Mouse (Mus musculus) layer of hippocampus, postnatal 25 days (tissue): Measurements from ENCODE around the gene Tlcd2. TPM values are rescaled to one million over a fixed set of nuclear protein-coding genes. Genes with fewer than 3 reads are reported as not detected.
"Not testable (repeated sequence)": the region's sequence is repeated elsewhere in the genome, so short reads cannot be mapped to it uniquely, and the experiment has no call there.

Experiments used
- DNase-seq, 2 experiments: peaks; one replicate each; pipeline ENCODE4 v3.0.0; 2022; ENCODE audit warnings: mixed read lengths in 2 of 2, low spot score in 1 of 2; ENCODE audit errors: extremely low spot score in 1 of 2
- total RNA-seq, 2 experiments: library from RNA; stranded (reverse); gene quantifications; 2 replicates each; pipeline ENCODE4 v1.2.3; 2021

The Tlcd2 gene
- total RNA-seq, 2 experiments from 2014 or later: 0.59 to 0.87 TPM

GRCm38 (mm10) chr11:75448575-75448974 lies 12.9 kb upstream of the Tlcd2 start:
- no peak for DNase-seq

- no peak for DNase-seq
Observed at GRCm38 (mm10) chr11:75449695-75450094, 11.8 kb upstream of the Tlcd2 start.

- no peak for DNase-seq
Observed at GRCm38 (mm10) chr11:75450304-75450908, 11.1 kb upstream of the Tlcd2 start.

- no peak for DNase-seq
Observed at GRCm38 (mm10) chr11:75450936-75451335, 10.6 kb upstream of the Tlcd2 start.

DNA sequence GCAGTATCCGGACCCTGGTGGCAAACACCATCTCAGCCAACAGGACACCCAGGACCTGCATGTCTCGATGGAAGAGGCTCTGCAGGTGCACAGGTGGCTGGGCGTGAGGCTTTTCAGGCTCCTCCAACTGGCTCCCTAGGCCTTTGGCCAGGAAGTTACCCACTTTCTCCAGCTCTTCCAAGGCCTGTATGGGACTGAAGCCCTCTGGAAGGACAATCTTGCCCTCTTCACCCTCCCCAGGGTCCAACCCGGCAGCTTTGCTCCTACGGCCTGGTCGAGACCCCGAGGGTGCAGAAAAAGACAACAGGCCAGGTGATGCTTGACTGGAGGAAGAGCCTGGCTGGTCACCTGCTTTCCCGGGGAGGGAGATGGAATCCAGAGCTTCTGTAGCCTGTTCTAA lies 9.4 kb upstream of the Tlcd2 start:
- no peak for DNase-seq

- no peak for DNase-seq
Observed at GRCm38 (mm10) chr11:75452812-75453557, 8.5 kb upstream of the Tlcd2 start.

GRCm38 (mm10) chr11:75453991-75454930 lies 7.3 kb upstream of the Tlcd2 start, which contains the start of gene Wdr81:
Gene Wdr81 (minus strand): TSS chr11:75454717.
- peak; percentile 69 to 78 for DNase-seq

DNA sequence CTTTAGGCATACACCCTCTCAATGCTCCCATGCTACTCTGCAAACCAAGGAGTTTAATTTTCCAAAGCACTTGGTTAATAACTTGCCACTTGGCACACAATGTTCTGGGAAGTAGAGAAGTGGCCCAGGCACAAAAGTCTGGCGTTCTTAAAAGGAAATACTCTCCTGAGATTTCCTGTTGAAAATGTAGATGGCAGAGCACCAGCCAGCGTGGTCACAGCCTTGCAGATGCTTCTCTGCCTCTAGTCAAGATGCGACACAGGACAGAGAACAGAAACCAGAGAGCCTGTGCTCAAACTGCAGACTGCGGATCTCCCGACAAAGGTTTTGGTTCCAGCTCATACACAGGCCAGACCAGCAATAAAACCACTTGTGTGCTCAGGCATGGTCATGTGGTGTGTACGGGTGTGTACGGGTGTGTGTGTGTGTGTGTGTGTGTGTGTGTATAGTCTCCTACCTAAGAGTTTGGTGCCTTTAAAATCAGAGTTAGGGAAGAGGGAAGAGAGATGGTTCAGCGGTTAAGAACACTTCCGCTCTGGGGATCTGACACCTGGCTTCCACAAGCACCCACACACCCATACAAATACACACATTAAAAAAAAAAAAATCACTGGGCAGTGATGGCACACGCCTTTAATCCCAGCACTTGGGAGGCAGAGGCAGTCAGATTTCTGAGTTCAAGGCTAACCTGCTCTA lies 6.3 kb upstream of the Tlcd2 start:
- no peak for DNase-seq

DNA sequence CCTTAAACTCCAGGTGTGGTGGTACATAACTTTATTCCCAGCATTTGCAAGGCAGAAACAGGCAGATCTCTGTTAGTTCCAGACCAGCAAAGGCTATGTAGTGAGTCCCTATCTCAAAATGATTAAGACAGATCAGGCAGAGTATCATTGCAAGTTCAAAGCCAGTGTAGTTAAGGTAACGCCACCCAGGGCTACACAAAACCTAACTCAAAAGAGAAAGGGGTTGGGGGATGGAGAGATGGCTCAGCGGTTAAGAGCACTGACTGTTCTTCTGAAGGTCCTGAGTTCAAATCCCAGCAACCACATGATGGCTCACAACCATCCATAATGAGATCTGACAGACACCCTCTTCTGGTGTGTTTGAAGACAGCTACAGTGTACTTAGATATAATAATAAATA lies 5.5 kb upstream of the Tlcd2 start:
- DNase-seq: not testable (repeated sequence)

GRCm38 (mm10) chr11:75456440-75456871 lies 5.1 kb upstream of the Tlcd2 start:
- no peak for DNase-seq

- DNase-seq: peak in 1 of 2 experiments; percentile 41
Observed at GRCm38 (mm10) chr11:75458169-75458568, 3.3 kb upstream of the Tlcd2 start.

DNA sequence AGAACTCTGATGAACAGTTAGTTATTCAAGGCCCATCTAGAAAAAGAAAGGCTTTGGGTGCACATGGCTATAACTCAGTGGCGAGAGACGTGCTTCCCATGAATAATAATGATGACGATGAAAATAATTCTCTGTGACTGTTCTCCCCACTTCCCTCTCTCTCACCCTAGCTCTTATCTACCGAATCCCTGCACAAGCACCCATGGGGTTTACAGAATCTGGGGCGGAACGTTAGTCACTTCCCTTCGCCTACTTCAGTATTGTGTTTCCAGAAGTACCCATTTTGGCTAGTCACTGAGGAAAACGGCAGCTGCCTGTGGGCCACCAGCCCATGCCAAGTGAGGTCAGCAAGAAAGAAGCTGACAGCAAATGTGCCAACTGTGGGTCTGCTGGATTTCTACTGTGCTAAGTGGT lies 2.9 kb upstream of the Tlcd2 start:
- DNase-seq: no peak

DNA sequence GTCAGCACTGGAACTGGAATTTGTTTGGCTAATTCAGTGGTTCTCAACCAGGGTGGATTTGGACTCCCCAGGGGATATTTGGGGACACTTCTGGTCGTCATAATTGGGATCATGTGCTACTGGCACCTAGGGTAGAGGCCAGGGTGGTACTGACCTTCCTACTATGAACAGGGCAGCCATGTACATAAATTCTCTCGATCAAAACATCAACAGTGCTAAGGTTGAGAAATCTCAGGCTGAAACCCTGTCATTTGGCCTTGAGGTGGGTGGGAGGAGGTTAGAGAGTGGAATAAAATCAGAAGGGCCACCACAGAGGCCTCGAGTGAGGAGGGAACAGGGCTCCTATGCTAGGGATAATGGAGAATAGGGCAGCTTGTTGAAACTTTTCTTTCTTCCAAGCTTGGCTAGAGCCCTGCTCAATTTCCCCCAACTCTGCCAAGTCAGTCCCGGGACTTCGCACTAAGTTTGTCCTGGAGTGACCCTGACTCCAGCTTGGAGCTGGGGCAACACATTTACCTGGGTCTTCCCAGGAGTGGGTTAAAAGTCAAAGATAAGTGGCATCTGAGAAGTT lies 2.3 kb upstream of the Tlcd2 start:
- no peak for DNase-seq

- no peak for DNase-seq
Observed at GRCm38 (mm10) chr11:75459751-75460102, 1.8 kb upstream of the Tlcd2 start.

DNA sequence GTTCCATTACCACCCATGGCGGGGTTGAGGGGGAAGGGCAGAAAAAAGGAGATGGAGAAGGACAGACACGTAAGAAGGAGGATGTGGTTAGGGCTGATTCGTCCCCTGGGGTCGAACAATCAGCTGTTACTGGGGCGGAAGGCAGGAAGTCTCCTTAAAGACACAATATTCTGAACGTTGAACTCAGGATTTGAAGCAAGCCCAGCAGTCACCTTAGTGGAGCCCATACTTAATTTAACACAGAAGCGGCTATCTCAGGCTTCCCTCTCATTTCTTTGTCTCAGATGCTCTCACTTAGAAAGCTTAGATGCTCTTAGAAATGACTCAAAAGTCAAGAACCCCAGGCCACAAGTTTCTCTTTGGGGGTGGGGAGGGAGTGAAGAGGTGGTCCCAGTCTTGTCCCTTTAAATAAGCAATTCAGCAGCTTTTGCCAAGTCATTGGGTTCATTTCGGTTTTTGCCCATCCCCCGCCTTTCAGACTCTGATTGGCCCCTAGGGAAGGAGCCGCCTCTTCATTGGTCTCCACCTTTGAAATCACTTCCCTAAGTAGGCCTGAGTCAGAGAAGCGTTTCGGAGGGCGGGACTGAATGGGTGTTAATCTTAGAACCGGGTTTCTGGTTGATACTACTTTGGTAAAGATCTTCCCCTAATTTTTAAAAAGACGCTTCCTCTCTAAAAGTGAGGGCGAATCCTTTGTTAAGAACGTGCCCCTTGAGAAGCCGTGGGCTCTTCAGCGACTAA lies 1.2 kb upstream of the Tlcd2 start:
- DNase-seq: peak; percentile 62 to 74

- DNase-seq: no peak
Observed at GRCm38 (mm10) chr11:75461743-75462252, 283 bp downstream of the Tlcd2 start.

GRCm38 (mm10) chr11:75462253-75462783 lies 803 bp downstream of the Tlcd2 start:
- DNase-seq: no peak

DNA sequence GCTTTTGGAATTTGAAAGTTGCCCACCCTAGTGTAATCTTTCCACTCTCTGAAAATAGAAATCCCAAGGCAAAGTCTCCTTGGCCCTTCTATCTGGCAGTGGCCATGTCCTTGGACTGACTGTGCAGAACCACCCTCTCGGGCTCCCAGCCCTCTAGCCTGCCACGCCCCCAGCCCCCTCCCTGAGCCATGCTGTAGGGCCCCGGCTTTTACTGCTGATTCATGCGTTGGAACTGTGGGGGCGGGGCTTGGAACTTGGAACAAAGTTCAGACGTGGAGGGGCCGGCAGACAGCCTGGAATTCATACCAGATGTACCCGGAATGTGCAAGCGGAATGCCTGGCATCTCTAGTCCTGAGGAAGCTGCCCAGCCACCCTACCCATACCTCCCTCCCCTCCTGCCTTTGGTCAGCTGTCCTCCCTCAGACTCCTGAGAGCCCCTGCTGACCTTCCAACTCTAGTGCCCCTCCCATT lies 1.4 kb downstream of the Tlcd2 start:
- DNase-seq: peak in 1 of 2 experiments; percentile 62

DNA sequence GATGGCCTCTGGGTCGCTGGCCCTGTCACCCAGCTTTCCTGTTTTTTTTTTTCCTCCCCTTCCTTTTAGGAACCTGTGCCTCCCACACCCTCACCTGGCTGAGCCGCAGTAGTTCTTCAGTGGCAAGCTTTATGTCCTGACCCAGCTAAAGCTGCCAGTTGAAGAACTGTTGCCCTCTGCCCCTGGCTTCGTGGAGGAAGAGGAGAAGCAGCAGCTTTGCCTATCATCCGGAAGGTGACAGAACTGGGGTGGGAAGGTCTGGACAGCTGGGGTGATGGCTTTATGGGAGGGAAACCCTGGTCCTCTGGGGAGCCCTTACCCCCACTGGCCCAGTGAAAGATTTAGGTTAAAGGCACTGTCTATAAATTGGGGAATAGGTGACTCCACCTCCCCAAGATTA lies 2.1 kb downstream of the Tlcd2 start:
- no peak for DNase-seq
